In the genomic region with DNA sequence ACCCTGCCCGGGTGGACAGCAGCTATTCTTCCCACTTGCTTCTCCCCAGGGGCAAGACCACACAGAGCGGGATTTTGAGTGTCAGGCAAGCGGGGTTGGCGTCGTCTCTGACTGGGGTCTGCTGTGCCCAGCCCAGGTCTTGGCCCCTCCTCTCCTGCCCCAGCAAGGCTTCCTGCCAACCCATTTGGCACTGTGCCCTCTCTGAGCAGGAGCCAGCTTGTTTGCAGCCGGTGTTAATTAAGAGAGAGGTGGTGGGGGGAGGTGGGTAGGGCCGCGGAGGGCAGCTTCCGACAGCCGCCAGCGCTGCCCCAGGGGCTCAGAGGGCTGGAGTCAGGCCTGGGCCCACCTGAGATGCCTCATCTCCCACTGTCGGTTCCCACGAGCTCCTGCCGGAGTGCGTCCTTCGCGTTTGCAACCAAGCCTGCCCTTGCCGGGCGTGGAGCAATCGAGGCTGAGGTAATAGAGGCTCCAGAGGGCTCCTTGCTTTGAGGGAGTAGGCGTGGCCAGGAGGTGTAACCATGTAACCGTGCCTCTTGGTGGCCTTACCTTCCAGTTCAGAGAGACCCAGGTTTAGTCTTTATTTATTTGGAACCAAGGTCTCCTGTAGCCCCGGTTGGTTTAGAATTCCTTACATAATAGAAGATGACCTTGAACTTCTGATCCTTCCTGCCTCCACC, we compare ENCODE assay signal across 8 mouse cellular contexts. TPM values are rescaled to one million over a fixed set of nuclear protein-coding genes. Genes with fewer than 3 reads are reported as not detected.
DNase-seq lines count a peak whose midpoint lies in the region; ATAC-seq lines count a peak whose summit lies in the region.

No protein-coding gene starts in this region.

- ATAC-seq in cerebellum, adult (ENCODE audit: insufficient number of reproducible peaks, low FRiP score, low TSS enrichment), result no peak
- peak; percentile 67 for ATAC-seq in heart, embryonic 15.5 days (replicated peaks; ENCODE audit: insufficient number of reproducible peaks, insufficient read depth, low FRiP score, low read depth)
- ATAC-seq in liver, embryonic 12.5 days, result no peak
- peak; percentile 70 for ATAC-seq in neural tube, embryonic 14.5 days (ENCODE audit: low read depth)

- no peaks in the 10 kb centered on the region for H3K36me3 ChIP-seq in heart, embryonic 15.5 days
- no peaks in the 10 kb centered on the region for H3K36me3 ChIP-seq in liver, embryonic 12.5 days
- H3K36me3 ChIP-seq in neural tube, embryonic 14.5 days (ENCODE audit: control insufficient read depth, insufficient read depth, low read length), result no peaks in the 10 kb centered on the region

- peak overlapping the region; percentile 27 for H3K4me3 ChIP-seq in heart, embryonic 15.5 days
- H3K4me3 ChIP-seq in liver, embryonic 12.5 days, result no peak overlapping the region
- no peak overlapping the region for H3K4me3 ChIP-seq in neural tube, embryonic 14.5 days (ENCODE audit: low read depth, low read length)

- peaks cover 42% of the 10 kb centered on the region for H3K27me3 ChIP-seq in heart, embryonic 15.5 days
- H3K27me3 ChIP-seq in liver, embryonic 12.5 days (replicated peaks), result peaks cover 99% of the 10 kb centered on the region
- H3K27me3 ChIP-seq in neural tube, embryonic 14.5 days (ENCODE audit: control insufficient read depth, insufficient read depth, low read length), result no peaks in the 10 kb centered on the region

- H3K9me3 ChIP-seq in heart, embryonic 15.5 days (replicated peaks), result no peaks in the 10 kb centered on the region
- no peaks in the 10 kb centered on the region for H3K9me3 ChIP-seq in liver, embryonic 12.5 days (replicated peaks)
- no peaks in the 10 kb centered on the region for H3K9me3 ChIP-seq in neural tube, embryonic 14.5 days (ENCODE audit: control insufficient read depth, low read length)

- H3K4me2 ChIP-seq in heart, embryonic 15.5 days, result peak overlapping the region; percentile 58
- peak overlapping the region; percentile 24; the same call in 1 of the 2 replicates for H3K4me2 ChIP-seq in liver, embryonic 12.5 days
- peak overlapping the region; percentile 23; the same call in 1 of the 2 replicates for H3K4me2 ChIP-seq in neural tube, embryonic 14.5 days (ENCODE audit: low read depth, low read length)

- WGBS in heart, embryonic 15.5 days, result 3% methylated on average over 23 of the region's 23 CpGs
- 17% methylated on average over 23 of the region's 23 CpGs for WGBS in liver, embryonic 12.5 days (ENCODE audit: insufficient replicate concordance)
- 6% methylated on average over 23 of the region's 23 CpGs for WGBS in neural tube, embryonic 14.5 days

- peak overlapping the region; percentile 60; the same call in 1 of the 2 replicates for H3K27ac ChIP-seq in heart, embryonic 15.5 days
- H3K27ac ChIP-seq in liver, embryonic 12.5 days, result no peak overlapping the region
- 0 out of 2 replicates have a peak overlapping the region, but pooled peaks have one; percentile 22 for H3K27ac ChIP-seq in neural tube, embryonic 14.5 days (ENCODE audit: low read depth, low read length)

- peaks cover 37% of the 10 kb centered on the region for H3K4me1 ChIP-seq in heart, embryonic 15.5 days (replicated peaks)
- H3K4me1 ChIP-seq in liver, embryonic 12.5 days, result peaks cover 15% of the 10 kb centered on the region
- peaks cover 31% of the 10 kb centered on the region for H3K4me1 ChIP-seq in neural tube, embryonic 14.5 days (ENCODE audit: control insufficient read depth, insufficient read depth, low read length)

- peak; percentile 68 for DNase-seq in cerebellum, adult 11 months
- peak; percentile 71 to 77 for DNase-seq in cerebellum, postnatal 36 days
- peak; percentile 94 for DNase-seq in kidney, postnatal 10 days
- DNase-seq in urinary bladder, postnatal 14 days (ENCODE audit: low spot score), result peak; percentile 68

- peak overlapping the region; percentile 29; the same call in 1 of the 2 replicates for H3K9ac ChIP-seq in heart, embryonic 15.5 days
- H3K9ac ChIP-seq in liver, embryonic 12.5 days, result no peak overlapping the region
- peak overlapping the region; percentile 21; the same call in 1 of the 2 replicates for H3K9ac ChIP-seq in neural tube, embryonic 14.5 days (replicated peaks; ENCODE audit: low read depth, low read length)

RNA-seq across cellular contexts. Expression of gene Otub1, which starts 23.7 kb away (rescaled TPM):
- polyA plus RNA-seq in heart, embryonic 15.5 days (2015; fragmentation: Nextera tagmentation; extraction: Ambion mirVana), result 122 and 135 TPM in 2 replicates
- polyA plus RNA-seq in liver, embryonic 12.5 days (2016; fragmentation: Nextera tagmentation; extraction: Ambion mirVana), result 85.0 and 85.2 TPM in 2 replicates
- polyA plus RNA-seq in neural tube, embryonic 14.5 days (2014; fragmentation: Nextera tagmentation; extraction: Ambion mirVana), result 240 and 255 TPM in 2 replicates

RNA-seq across cellular contexts. Expression of gene Cox8a, which starts 35.0 kb away (rescaled TPM):
- polyA plus RNA-seq in heart, embryonic 15.5 days (2015; fragmentation: Nextera tagmentation; extraction: Ambion mirVana), result 1,507 and 2,028 TPM in 2 replicates
- 915 and 936 TPM in 2 replicates for polyA plus RNA-seq in liver, embryonic 12.5 days (2016; fragmentation: Nextera tagmentation; extraction: Ambion mirVana)
- polyA plus RNA-seq in neural tube, embryonic 14.5 days (2014; fragmentation: Nextera tagmentation; extraction: Ambion mirVana), result 1,130 and 1,330 TPM in 2 replicates

RNA-seq across cellular contexts. Expression of gene Naa40, which starts 58.6 kb away (rescaled TPM):
- 48.2 and 56.2 TPM in 2 replicates for polyA plus RNA-seq in heart, embryonic 15.5 days (2015; fragmentation: Nextera tagmentation; extraction: Ambion mirVana)
- 42.0 and 44.8 TPM in 2 replicates for polyA plus RNA-seq in liver, embryonic 12.5 days (2016; fragmentation: Nextera tagmentation; extraction: Ambion mirVana)
- polyA plus RNA-seq in neural tube, embryonic 14.5 days (2014; fragmentation: Nextera tagmentation; extraction: Ambion mirVana), result 68.7 and 71.3 TPM in 2 replicates

Comparison
In these comparisons a context has a peak if more than half of its experiments do, and no peak if none do; other contexts are left out.
1. ATAC-seq: peak in heart, embryonic 15.5 days (single experiment) and neural tube, embryonic 14.5 days (single experiment); none in cerebellum, adult (single experiment) and liver, embryonic 12.5 days (single experiment).
2. Peak in every context shown above with its lines, with median percentiles within 50 percentile points of each other: DNase-seq and H3K4me2 ChIP-seq.